Mouse (Mus musculus) stomach, postnatal 0 days (tissue): Measurements from ENCODE around the gene Gm20479.

Experiments
- CTCF ChIP-seq: IDR thresholded peaks from 2 replicates; pipeline ENCODE4 v1.5.1; 2016; ENCODE audit warnings: antibody characterized with exemption, low read depth, mild to moderate bottlenecking, moderate library complexity
- EP300 ChIP-seq: optimal IDR thresholded peaks from 2 replicates; pipeline ENCODE3; 2016; ENCODE audit warnings: antibody characterized with exemption

- TF ChIP-seq CTCF (no peak), EP300 (no peak)
These were observed 17.7 kb downstream of the Gm20479 start for GRCm38 (mm10) chr7:27339519-27339918.
